Mouse (Mus musculus) lung, embryonic 14.5 days (tissue): Measurements from ENCODE around the gene Tec. TPM values are rescaled to one million over a fixed set of nuclear protein-coding genes. Genes with fewer than 3 reads are reported as not detected.
A peak's percentile ranks its signal among the peaks of the same experiment; 100 is the strongest.

Source experiments
- ATAC-seq: fragments of 200-750 bp; cut with Nextera tagmentation; 2 replicates; pipeline ENCODE4 v1.8.0; 2017; ENCODE audit warnings: mild to moderate bottlenecking, moderate TSS enrichment, moderate library complexity; ENCODE audit not compliant: insufficient read depth
- DNase-seq: peaks from one replicate; pipeline ENCODE4 v3.0.0-alpha.2; 2015
- H3K27ac ChIP-seq: fragments of 300-500 bp; sonication (generic); 2 replicates; pipeline ENCODE4 v1.5.1; 2014; ENCODE audit warnings: low read depth, mild to moderate bottlenecking, moderate library complexity
- H3K27me3 ChIP-seq: fragments of 300-500 bp; sonication (generic); 2 replicates; pipeline ENCODE4 v1.6.1; 2014; ENCODE audit warnings: low read length, control low read depth; ENCODE audit not compliant: insufficient read depth
- H3K36me3 ChIP-seq: fragments of 300-500 bp; sonication (generic); 2 replicates; pipeline ENCODE4 v1.6.1; 2014; ENCODE audit warnings: control low read depth; ENCODE audit not compliant: insufficient read depth
- H3K4me1 ChIP-seq: fragments of 300-500 bp; sonication (generic); 2 replicates; pipeline ENCODE4 v1.6.1; 2014; ENCODE audit warnings: antibody characterized with exemption, control low read depth; ENCODE audit not compliant: insufficient read depth
- H3K4me2 ChIP-seq: fragments of 300-500 bp; sonication (generic); 2 replicates; pipeline ENCODE4 v1.6.1; 2014; ENCODE audit warnings: mild to moderate bottlenecking
- H3K4me3 ChIP-seq: fragments of 300-500 bp; sonication (generic); 2 replicates; pipeline ENCODE4 v1.5.1; 2014; ENCODE audit warnings: low read depth, low read length
- H3K9ac ChIP-seq: fragments of 300-500 bp; sonication (generic); 2 replicates; pipeline ENCODE4 v1.6.1; 2014
- H3K9me3 ChIP-seq: fragments of 300-500 bp; sonication (generic); 2 replicates; pipeline ENCODE4 v1.6.1; 2016; ENCODE audit warnings: low read depth, low read length, control low read depth
- CTCF ChIP-seq: IDR thresholded peaks from 2 replicates; pipeline ENCODE4 v1.5.1; 2016; ENCODE audit warnings: antibody characterized with exemption, low read depth
- WGBS: fragments of 180-500 bp; shearing (Covaris S2); extraction: QIAGEN DNeasy Blood & Tissue Kit; methylation state at CpG from one replicate; pipeline ENCODE4 v1.1.7; 2014; 5-methylcytosine and 5-hydroxymethylcytosine counted together
- polyA plus RNA-seq: library from polyadenylated mRNA; unstranded; fragments of >200 nt; fragmentation: Nextera tagmentation; extraction: Ambion mirVana; gene quantifications from 2 replicates; pipeline ENCODE4 v1.2.1, GENCODE M21; 2014

Gene Tec
- polyA plus RNA-seq, 1 experiment from 2014 or later, result 3.5 TPM

GRCm38 (mm10) chr5:72751056-72751758 lies 117.1 kb downstream of the Tec start:
- no peak for TF ChIP-seq CTCF
- DNase-seq (no peak), ATAC-seq (no peak)
- no peak overlapping the region for H3K4me2 ChIP-seq
- no peak overlapping the region for H3K9ac ChIP-seq
- no peak overlapping the region for H3K27ac ChIP-seq
- H3K36me3 ChIP-seq, result no peaks in the 10 kb centered on the region
- H3K27me3 ChIP-seq, result no peaks in the 10 kb centered on the region
- H3K4me3 ChIP-seq, result no peak overlapping the region
- no peaks in the 10 kb centered on the region for H3K9me3 ChIP-seq
- no peaks in the 10 kb centered on the region for H3K4me1 ChIP-seq
- WGBS, result 84% methylated on average over 7 of the region's 7 CpGs

- WGBS, result 79% methylated on average over 5 of the region's 5 CpGs
- Histone ChIP-seq H3K9me3 (no peaks in the 10 kb centered on the region), H3K27ac (no peak overlapping the region), H3K9ac (no peak overlapping the region), H3K4me2 (no peak overlapping the region), H3K4me1 (no peaks in the 10 kb centered on the region), H3K27me3 (no peaks in the 10 kb centered on the region), H3K36me3 (no peaks in the 10 kb centered on the region), H3K4me3 (no peak overlapping the region)
- no peak for DNase-seq
- no peak for TF ChIP-seq CTCF
- no peak for ATAC-seq
Measured at GRCm38 (mm10) chr5:72750226-72750625, 118.1 kb downstream of the Tec start.

GRCm38 (mm10) chr5:72748659-72749265 lies 119.5 kb downstream of the Tec start:
- DNase-seq, result no peak
- WGBS, result 56% methylated on average over 7 of the region's 7 CpGs

GRCm38 (mm10) chr5:72747384-72747783 lies 120.9 kb downstream of the Tec start:
- no peak for DNase-seq
- TF ChIP-seq CTCF, result no peak
- Histone ChIP-seq H3K27me3 (no peaks in the 10 kb centered on the region), H3K4me2 (no peak overlapping the region), H3K4me3 (no peak overlapping the region), H3K4me1 (no peaks in the 10 kb centered on the region), H3K9me3 (no peaks in the 10 kb centered on the region), H3K36me3 (no peaks in the 10 kb centered on the region), H3K9ac (no peak overlapping the region), H3K27ac (no peak overlapping the region)
- WGBS, result 70% methylated on average over 4 of the region's 4 CpGs
- ATAC-seq, result no peak

More at GRCm38 (mm10) chr5:72748659-72749265, 119.5 kb downstream of the Tec start:
- TF ChIP-seq CTCF, result no peak
- Histone ChIP-seq H3K27me3 (no peaks in the 10 kb centered on the region), H3K4me3 (no peak overlapping the region), H3K9me3 (no peaks in the 10 kb centered on the region), H3K36me3 (no peaks in the 10 kb centered on the region), H3K9ac (no peak overlapping the region), H3K27ac (no peak overlapping the region), H3K4me1 (no peaks in the 10 kb centered on the region), H3K4me2 (no peak overlapping the region)
- no peak for ATAC-seq

- Histone ChIP-seq H3K4me1 (no peaks in the 10 kb centered on the region), H3K4me2 (no peak overlapping the region), H3K27me3 (no peaks in the 10 kb centered on the region), H3K4me3 (no peak overlapping the region), H3K9me3 (no peaks in the 10 kb centered on the region), H3K9ac (no peak overlapping the region), H3K36me3 (no peaks in the 10 kb centered on the region), H3K27ac (no peak overlapping the region)
- WGBS, result 57% methylated on average over 4 of the region's 4 CpGs
- no peak for TF ChIP-seq CTCF
- no peak for DNase-seq
- ATAC-seq, result no peak
Measured at GRCm38 (mm10) chr5:72746461-72746860, 121.8 kb downstream of the Tec start.

GRCm38 (mm10) chr5:72743103-72743502 lies 125.2 kb downstream of the Tec start:
- H3K36me3 ChIP-seq, result no peaks in the 10 kb centered on the region
- H3K27ac ChIP-seq, result no peak overlapping the region
- 89% methylated on average over 6 of the region's 6 CpGs for WGBS
- H3K9me3 ChIP-seq, result no peaks in the 10 kb centered on the region
- TF ChIP-seq CTCF, result no peak
- H3K9ac ChIP-seq, result no peak overlapping the region
- DNase-seq (no peak), ATAC-seq (no peak)
- H3K4me3 ChIP-seq, result no peak overlapping the region
- H3K27me3 ChIP-seq, result no peaks in the 10 kb centered on the region
- no peak overlapping the region for H3K4me2 ChIP-seq
- H3K4me1 ChIP-seq, result no peaks in the 10 kb centered on the region

- no peak overlapping the region for H3K27ac ChIP-seq
Measured at GRCm38 (mm10) chr5:72736868-72737267, 131.4 kb downstream of the Tec start.

More at GRCm38 (mm10) chr5:72736868-72737267, 131.4 kb downstream of the Tec start:
- ATAC-seq (no peak; the same call in 1 of the 2 replicates), DNase-seq (peak; percentile 32)
- H3K9ac ChIP-seq, result no peak overlapping the region
- H3K4me2 ChIP-seq, result no peak overlapping the region
- no peaks in the 10 kb centered on the region for H3K36me3 ChIP-seq
- no peak overlapping the region for H3K4me3 ChIP-seq
- no peaks in the 10 kb centered on the region for H3K4me1 ChIP-seq
- no peaks in the 10 kb centered on the region for H3K27me3 ChIP-seq
- 25% methylated on average over 7 of the region's 7 CpGs for WGBS
- no peaks in the 10 kb centered on the region for H3K9me3 ChIP-seq
- TF ChIP-seq CTCF, result no peak
